Mouse (Mus musculus) MEL (cell line): ENCODE measurements around the gene Pls3.

ENCODE experiments used
- CTCF ChIP-seq, 3 experiments: IDR thresholded peaks in 2 of 3; conservative IDR thresholded peaks in 1 of 3; 2 replicates each; pipeline ENCODE4 v1.5.1; 2011 to 2012; ENCODE audit warnings: low read length in 3 of 3, low read depth in 2 of 3, mild to moderate bottlenecking in 2 of 3, improper control_type of control experiment in 1 of 3, inconsistent platforms in 1 of 3, mixed read lengths in 1 of 3, moderate library complexity in 1 of 3; ENCODE audit not compliant: control insufficient read depth in 1 of 3, insufficient read depth in 1 of 3, poor library complexity in 1 of 3, severe bottlenecking in 1 of 3
- MAFK ChIP-seq: IDR thresholded peaks from 2 replicates; pipeline ENCODE4 v1.6.1; 2011; ENCODE audit warnings: low read depth, mild to moderate bottlenecking, low read length, improper control_type of control experiment, borderline replicate concordance
- MYC ChIP-seq: IDR thresholded peaks from 2 replicates; pipeline ENCODE4 v1.6.1; 2011; ENCODE audit warnings: low read depth, mild to moderate bottlenecking, low read length, improper control_type of control experiment, moderate library complexity
- POLR2A ChIP-seq, 2 experiments: IDR thresholded peaks; 2 replicates each; pipeline ENCODE4 v1.6.1; 2011 to 2012; ENCODE audit warnings: low read length in 2 of 2, mild to moderate bottlenecking in 2 of 2, control low read depth in 1 of 2, improper control_type of control experiment in 1 of 2, low read depth in 1 of 2, moderate library complexity in 1 of 2; ENCODE audit not compliant: control insufficient read depth in 1 of 2, insufficient read depth in 1 of 2, poor library complexity in 1 of 2
- SIN3A ChIP-seq: IDR thresholded peaks from 2 replicates; pipeline ENCODE4 v1.6.1; 2012; ENCODE audit warnings: low read length, improper control_type of control experiment, inconsistent platforms
- USF2 ChIP-seq, 2 experiments: IDR thresholded peaks; 2 replicates each; pipeline ENCODE4 v1.6.1; 2011 to 2012; ENCODE audit warnings: improper control_type of control experiment in 2 of 2, low read length in 2 of 2, borderline replicate concordance in 1 of 2, inconsistent platforms in 1 of 2, low read depth in 1 of 2, mild to moderate bottlenecking in 1 of 2; ENCODE audit not compliant: insufficient read depth in 1 of 2

DNA sequence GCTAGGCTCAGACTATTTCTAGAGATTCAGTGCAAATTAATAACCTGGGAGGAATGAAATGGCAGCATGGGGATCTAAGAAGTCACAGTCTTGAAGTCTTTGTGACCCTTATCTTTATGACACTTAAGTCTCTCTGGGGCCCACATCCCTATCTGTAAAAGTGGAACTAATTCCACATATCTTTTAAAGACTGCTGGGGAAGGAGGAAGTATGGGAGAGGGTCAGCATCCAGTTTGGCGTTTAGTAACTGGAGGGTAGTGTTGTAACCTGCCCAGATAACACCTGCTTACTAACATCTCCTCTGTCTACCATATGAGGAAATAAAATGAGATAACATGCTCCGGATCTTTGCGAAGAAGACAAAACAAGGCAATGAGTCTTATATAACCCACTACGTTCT lies 30.7 kb downstream of the Pls3 start:
- TF ChIP-seq CTCF (IDR thresholded peaks at IDR 0.05 in 2 of 3, conservative IDR thresholded peaks at IDR 0.05 in 1 of 3; ENCODE audit: control insufficient read depth in 1 of 3, insufficient read depth in 1 of 3, low read depth in 2 of 3, low read length in 3 of 3, poor library complexity in 1 of 3, severe bottlenecking in 1 of 3) (no peak), MYC (no peak), MAFK (no peak), SIN3A (no peak), POLR2A (IDR thresholded peaks at IDR 0.05; ENCODE audit: control insufficient read depth in 1 of 2, insufficient read depth in 1 of 2, low read depth in 1 of 2, low read length in 2 of 2, poor library complexity in 1 of 2) (no peak), USF2 (IDR thresholded peaks at IDR 0.05; ENCODE audit: borderline replicate concordance in 1 of 2, insufficient read depth in 1 of 2, low read depth in 1 of 2, low read length in 2 of 2) (no peak)
